Mouse (Mus musculus): ENCODE measurements around the gene Ccdc160.

The Ccdc160 gene

DNA sequence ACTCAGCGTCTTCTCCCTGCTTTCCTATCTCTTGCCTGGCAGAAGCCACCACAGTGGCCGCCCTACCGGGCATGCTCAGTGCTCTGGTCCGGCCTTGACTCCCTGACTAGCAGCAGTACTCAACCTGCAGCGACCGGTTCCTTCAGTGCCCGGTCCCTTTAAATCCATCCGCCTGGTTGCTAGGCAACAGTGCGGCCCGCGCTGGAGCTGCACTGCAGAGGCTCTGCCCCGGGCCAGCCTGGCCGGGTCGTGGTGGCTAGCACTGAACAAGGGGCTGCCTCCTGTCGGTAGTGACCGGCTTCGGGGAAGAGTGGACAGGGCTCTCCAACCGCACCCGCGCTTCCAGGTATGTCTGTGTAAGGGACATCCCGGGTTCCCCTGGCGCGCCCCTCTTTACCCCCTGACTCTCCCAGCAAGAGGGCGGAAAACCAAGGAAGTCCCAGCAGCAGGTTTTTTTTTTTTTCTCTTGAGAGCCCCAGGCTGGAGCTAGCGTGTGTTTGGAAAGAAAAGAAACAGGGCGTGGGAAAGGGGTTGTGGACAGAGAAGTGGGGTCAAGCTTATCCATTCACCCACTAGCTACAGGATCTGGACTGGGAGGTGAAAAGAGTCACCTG, at the start of gene Ccdc160:
Ccdc160 (plus strand) TSS at position 221 of the 614 bp plus-strand sequence.
- peak; percentile 67 to 77 for DNase-seq

GRCm38 (mm10) chrX:52743781-52744180, 47.2 kb upstream of the Ccdc160 start:
- DNase-seq = no peak

DNA sequence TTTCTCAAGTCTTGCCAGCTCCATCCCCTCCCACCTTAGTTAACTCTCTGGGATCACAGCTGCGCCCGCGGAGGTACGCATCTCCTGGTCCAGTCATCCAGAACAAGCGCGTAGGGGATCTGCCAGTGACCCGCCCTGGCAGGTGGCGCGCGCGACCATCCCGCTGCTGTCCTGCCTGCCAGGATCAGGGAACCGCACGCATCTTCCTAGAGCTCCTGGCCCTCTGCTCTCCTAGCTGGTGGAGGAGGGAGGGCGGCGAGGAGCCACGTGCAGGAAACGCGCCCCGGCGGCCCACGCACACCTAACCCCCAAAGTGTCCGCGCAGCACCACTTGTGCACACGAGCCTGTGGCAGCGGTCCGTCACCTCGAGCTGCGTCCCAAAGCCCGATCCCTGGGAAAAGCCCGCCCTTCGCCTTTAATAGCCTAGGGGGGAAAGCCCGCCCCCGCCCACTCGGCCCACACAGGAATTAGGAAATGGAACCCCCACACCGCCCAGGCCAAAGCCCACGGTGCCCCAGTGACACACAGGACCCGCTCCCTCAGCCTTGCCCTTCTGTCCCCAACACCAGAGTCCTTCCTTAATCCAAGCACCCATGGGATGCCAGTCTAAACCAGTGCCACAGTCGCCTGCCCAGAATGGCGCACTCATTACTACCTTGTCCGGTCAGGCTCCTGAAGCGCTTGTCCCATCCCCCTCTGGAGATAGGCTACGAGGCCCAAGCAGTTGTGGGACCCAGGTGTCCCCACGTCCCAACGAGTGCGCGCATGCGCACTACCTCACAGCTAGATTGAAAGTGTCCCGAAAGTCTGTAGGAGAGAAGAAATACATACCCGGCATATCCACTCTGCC, 46.6 kb upstream of the Ccdc160 start:
- peak; percentile 7 to 19 for DNase-seq

GRCm38 (mm10) chrX:52745462-52745861, 45.5 kb upstream of the Ccdc160 start:
- no peak for DNase-seq

DNA sequence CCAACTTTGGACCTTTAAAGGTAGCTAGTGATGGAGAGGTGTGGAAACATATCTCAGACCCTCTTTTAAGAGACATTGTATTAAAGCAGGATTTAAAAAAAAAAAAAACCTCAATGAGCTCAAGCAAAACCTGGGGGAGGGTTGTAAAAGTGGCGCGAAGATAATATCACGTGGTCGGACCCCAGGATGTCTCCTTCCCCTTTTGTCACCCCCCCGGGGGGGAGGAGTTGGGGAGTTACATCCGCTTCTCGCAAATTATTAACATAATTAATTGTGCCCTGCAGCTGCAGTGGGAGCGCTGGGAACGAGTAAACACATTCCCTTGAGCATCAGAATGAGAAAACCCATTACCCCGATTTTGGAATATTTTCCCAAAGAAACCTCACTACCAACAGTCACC, 45.1 kb upstream of the Ccdc160 start:
- DNase-seq = no peak

- no peak for DNase-seq
Observed at GRCm38 (mm10) chrX:52746849-52747248, 44.2 kb upstream of the Ccdc160 start.

- no peak for DNase-seq
Observed at GRCm38 (mm10) chrX:52753491-52754085, 37.4 kb upstream of the Ccdc160 start.

DNA sequence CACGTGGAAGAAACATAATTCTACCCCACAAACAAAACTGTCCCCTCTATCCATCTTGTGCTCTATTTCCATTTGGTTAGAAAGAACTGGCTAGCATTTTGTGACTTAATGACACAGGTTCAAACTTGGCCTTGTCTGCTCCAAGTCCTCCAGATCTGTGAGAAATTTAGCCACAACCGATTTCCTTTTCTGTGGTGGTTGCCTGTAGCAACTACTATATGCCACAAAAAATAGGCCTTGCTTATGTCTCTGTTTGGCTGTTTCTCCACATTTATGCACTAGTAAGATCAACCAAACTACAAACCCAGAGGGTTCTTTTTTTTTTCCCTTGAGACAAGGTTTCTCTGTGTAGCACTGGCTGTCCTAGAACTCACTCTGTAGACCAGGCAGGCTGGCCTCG, 33.8 kb upstream of the Ccdc160 start:
- no peak for DNase-seq

DNA sequence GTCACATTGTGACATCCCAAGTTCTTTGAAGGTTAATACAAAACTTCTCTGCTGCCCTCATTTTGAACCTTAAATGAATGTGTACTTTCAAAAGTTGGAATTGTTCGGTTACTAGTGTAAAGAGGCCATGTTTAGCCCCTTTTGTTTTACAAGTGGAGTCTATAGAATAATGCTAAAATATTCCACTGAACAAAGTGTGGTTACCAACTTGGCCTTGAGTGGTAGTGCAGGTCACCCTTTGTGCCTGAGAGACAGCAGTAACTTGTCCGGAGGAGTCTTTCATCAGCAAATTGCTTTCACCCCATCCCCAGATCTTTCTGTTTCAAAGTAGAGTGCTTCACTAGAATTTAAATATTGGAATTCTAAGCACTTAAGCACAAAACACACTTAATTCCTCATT, 31.8 kb upstream of the Ccdc160 start:
- no peak for DNase-seq

DNA sequence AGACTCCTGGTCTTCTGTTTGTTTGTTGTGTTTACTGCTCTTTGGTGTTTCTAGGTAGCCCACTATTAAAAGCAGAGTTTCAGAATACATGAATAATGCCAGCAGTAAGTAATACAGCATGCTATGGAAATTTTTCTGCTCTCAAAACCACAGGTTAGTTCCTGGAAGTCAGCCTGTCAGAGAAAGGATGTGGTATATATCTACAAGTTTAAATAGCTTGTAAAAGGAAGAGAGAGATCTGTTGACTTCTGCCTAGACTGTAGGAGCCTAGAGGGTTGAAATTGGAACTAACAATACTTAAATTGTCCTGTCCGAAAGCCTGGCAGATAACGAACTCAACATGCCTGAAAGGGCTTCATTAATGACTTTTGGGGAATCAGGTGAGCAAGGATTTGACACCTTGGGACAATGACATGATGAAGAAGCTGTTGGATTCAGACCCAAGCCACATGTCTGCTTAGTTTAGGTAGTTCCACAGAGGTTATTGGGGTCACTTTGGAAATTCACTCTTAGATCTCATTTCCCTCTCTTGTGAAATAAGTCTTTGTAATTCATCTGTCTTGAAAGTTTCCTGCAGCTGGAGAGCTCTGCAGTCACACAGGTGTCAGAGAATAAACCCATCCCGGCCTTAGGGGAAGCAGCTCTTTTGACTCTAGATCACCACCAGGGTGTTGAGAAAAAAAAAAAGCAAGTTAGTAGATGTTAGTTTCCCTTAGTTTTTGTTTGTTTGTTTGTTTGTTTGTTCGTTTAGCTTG, 30.6 kb upstream of the Ccdc160 start:
- DNase-seq = no peak

- no peak for DNase-seq
Observed at GRCm38 (mm10) chrX:52762221-52762620, 28.8 kb upstream of the Ccdc160 start.

- DNase-seq = peak in 1 of 2 experiments; percentile 30
Observed at GRCm38 (mm10) chrX:52775973-52776372, 15.0 kb upstream of the Ccdc160 start.

GRCm38 (mm10) chrX:52777671-52778070, 13.3 kb upstream of the Ccdc160 start:
- no peak for DNase-seq

DNA sequence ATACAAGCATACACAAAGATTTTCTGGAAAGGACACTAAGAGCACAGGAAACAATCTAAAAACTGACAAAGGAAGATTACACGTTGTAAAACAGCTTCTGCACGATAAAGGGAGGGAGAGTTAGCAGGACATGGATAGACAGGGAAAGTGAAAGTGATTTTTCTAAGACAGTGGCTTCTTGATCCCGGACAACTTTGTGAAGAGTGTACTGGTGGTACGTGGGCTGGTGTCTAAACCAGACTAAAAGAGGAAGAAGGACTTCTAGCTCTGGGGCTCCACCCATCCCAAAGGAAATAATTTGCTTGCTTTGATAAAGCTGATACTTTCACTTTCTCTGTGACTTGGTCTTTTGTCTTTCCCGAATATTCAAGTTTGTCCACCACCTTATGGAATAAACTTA, 7.1 kb upstream of the Ccdc160 start:
- no peak for DNase-seq

- DNase-seq = no peak
Observed at GRCm38 (mm10) chrX:52791944-52792719, 1.1 kb downstream of the Ccdc160 start.

DNA sequence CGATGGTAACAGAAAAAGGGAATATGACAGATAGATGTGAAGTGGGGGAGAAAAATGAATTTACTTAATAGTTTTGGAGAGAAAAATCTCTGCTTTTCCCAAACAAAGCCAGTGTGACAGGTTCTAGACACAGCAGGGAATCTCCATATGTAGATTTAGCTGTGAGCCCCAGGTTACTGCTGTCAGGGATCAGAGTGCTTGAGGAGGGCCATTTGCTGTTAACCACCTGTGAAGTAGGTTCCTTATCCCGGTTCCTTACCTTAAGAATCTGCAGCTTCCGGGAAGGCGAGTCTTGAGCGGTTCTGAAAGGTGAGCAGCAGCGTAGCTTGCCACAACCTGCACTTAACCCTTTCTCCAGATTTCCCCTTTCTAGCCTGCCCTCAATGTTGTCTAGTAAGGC, 1.9 kb downstream of the Ccdc160 start:
- no peak for DNase-seq

- DNase-seq = no peak
Observed at GRCm38 (mm10) chrX:52795816-52796215, 4.8 kb downstream of the Ccdc160 start.

GRCm38 (mm10) chrX:52797031-52797625, 6.1 kb downstream of the Ccdc160 start:
- no peak for DNase-seq

GRCm38 (mm10) chrX:52798255-52798654, 7.3 kb downstream of the Ccdc160 start:
- no peak for DNase-seq

- DNase-seq = peak in 1 of 2 experiments; percentile 16
Observed at GRCm38 (mm10) chrX:52799566-52799965, 8.6 kb downstream of the Ccdc160 start.

DNA sequence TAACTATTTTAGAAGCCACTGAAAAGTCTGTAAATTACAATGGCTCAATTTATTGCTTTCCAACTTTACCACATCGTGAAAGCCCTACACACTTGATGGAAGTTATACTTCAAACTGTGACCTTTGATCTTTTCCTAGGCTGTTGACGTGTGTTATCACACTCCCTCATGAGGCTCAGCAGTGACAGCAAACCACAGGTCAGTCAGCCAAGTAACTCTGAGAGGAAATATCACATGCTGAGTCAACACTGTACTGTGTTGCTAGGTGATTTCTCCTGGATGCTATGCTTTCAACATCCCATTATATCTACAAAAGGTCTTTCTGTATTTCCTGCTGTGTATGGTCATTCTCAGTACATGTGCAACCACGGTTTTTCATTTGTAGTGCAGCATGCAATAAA, 28.3 kb downstream of the Ccdc160 start:
- no peak for DNase-seq

All from lung, postnatal 4 days (tissue).